Mouse (Mus musculus): ENCODE measurements around the gene Cfap206.

DNA sequence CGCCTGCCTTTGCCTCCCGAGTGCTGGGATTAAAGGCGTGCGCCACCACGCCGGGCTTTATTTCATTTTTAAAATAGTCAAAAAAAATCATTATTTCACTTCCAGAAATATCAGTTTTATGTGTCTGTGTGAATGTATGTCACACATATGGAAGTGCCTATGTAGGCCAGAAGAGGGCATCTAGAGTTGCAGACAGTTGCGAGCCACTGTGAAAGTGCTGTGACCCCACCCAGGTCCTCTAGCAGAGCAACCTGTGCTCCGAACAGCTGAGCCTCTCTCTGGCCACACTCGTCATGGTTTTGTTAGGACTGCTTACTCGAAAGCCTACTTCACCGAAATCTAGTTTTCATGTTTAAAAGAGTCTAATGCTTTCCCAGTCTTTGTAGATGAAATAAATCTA, 27.8 kb downstream of the Cfap206 start:
- TF ChIP-seq CTCF (IDR thresholded peaks at IDR 0.05; ENCODE audit: borderline replicate concordance, extremely low read depth, insufficient read depth, insufficient read length) (no peak), POLR2A (IDR thresholded peaks at IDR 0.05; ENCODE audit: borderline replicate concordance, extremely low read depth, insufficient read depth, insufficient read length, poor library complexity, severe bottlenecking) (no peak)

Measured in brain, embryonic 14.5 days (tissue).